Mouse (Mus musculus): Measurements from ENCODE around the gene Slc35a1. TPM values are rescaled to one million over a fixed set of nuclear protein-coding genes. Genes with fewer than 3 reads are reported as not detected.

Slc35a1 gene
- 5.2 and 9.2 TPM in 2 replicates for total RNA-seq (2023)

DNA sequence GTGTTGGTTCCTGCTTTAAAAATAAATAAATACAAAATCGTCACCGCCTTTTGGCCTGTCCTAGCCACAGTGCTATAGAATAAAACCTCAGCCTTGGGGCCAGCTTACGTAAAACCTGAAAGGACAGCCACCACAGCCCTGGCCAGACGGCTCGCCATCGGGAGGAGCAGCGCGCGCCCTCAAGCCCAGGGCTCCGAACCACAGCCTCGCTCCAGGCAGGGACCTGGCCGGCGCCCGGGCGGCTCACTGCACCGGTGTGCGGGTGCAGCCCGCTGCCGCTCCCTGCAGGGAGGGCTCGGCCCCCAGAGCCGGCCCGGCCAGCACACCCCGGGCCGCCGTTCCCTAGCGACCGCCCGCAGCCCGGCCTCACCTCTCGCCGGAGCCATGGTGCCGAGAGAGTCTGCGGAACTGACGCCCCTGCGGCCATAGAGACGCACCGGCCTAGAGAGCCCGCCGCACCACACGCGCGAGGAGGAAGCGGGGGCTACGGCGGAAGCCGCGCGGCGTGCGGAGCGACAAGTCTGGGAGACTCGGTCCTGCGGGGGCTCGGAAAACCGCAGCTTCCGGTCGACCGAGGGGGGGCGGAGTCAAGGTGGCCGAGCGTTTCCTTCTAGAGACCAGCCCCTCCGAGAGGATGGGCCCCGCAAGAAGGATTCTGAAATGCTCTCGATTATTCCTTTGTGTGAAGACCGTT, at the start of gene Slc35a1:
Gene Slc35a1 (minus strand): TSS at position 565 of the 694 bp plus-strand sequence.

DNA sequence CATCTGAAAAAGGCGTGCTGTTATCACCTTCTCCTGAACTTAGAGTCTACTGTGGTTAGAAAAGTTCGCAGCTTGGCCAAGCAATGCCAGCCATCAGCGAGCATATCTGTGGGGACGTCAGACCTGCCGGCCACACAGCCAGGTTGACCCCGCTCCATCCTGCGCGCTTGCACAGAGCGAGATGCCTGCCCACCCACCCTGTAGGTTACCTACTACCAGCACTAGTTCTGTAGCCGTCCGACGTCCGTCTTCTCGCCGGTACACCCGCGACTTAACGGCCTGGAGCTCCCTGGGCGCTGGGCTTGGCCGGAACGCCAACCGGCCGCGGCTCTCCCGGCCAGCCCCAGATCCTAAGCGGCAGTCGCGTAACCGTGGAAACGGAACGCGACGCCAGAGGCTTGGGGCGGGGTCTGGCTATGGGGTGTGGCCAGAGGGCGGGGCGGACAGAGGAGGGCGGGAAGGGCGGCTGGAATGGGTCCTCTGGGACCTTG, 42.7 kb upstream of the Slc35a1 start, which contains the start of gene Cfap206:
Gene Cfap206 (minus strand): TSS at position 356 of the 491 bp plus-strand sequence.

DNA sequence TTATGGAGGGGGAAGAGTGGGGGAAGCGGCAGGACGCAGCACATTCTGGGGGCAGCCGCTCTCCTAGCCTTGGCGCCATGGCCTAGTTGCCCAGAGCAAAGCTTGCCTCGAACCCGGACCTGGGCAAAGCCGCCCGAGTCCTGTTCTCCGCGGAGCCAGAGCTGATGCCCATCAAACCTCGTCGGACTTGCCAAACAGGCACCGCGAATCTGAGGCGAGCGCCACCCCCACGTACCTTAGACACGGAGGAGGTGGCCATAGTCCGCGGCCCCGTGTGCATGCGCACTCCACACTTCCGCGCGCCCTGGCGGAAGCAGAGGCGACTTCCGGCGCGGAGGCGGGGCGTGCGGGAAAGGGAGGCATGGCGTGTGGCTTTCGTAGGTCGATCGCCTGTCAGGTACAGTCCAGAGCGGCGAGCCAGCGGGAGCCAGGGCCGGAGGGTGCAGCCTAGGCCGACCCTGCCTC, 72.6 kb downstream of the Slc35a1 start, which contains the start of the genes Orc3 and Rars2:
Gene Orc3 (minus strand): TSS at position 315 of the 465 bp plus-strand sequence.
Gene Rars2 (plus strand): TSS at position 328 of the 465 bp plus-strand sequence.

Other genes starting within 250 kb of the Slc35a1 start
- 44.5 and 56.9 TPM in 2 replicates for gene Akirin2, start 136.5 kb downstream of the Slc35a1 start, total RNA-seq (2023)
- 31.8 and 38.9 TPM in 2 replicates for gene Orc3, start 72.5 kb downstream of the Slc35a1 start, total RNA-seq (2023)
- gene Rars2, start 72.5 kb downstream of the Slc35a1 start, total RNA-seq (2023): 6.0 and 6.6 TPM in 2 replicates
- not detected in 2 replicates for gene Cfap206, start 42.8 kb upstream of the Slc35a1 start, total RNA-seq (2023)
- gene Gm136, start 68.8 kb upstream of the Slc35a1 start, total RNA-seq (2023): not detected in 2 replicates
- gene Smim8, start 91.0 kb upstream of the Slc35a1 start, total RNA-seq (2023): 6.6 and 7.5 TPM in 2 replicates
- 20.5 and 23.6 TPM in 2 replicates for gene Zfp292, start 195.5 kb upstream of the Slc35a1 start, total RNA-seq (2023)
- gene Cga, start 206.3 kb upstream of the Slc35a1 start, total RNA-seq (2023): not detected in 2 replicates

All from neutrophil, adult 65 days (primary cell).